Mouse (Mus musculus) limb, embryonic 13.5 days (tissue): ENCODE data around the gene Fbln1. TPM values are rescaled to one million over a fixed set of nuclear protein-coding genes. Genes with fewer than 3 reads are reported as not detected.

Source experiments
- ATAC-seq: fragments of 200-750 bp; cut with Nextera tagmentation; 2 replicates; pipeline ENCODE4 v1.8.0; 2017; ENCODE audit warnings: low read depth, moderate number of reproducible peaks, moderate TSS enrichment; ENCODE audit not compliant: low FRiP score
- H3K27ac ChIP-seq: fragments of 300-500 bp; sonication (generic); 2 replicates; pipeline ENCODE4 v1.5.1; 2015; ENCODE audit warnings: inconsistent platforms, mild to moderate bottlenecking, moderate library complexity
- H3K27me3 ChIP-seq: fragments of 300-500 bp; sonication (generic); 2 replicates; pipeline ENCODE4 v1.6.1; 2015; ENCODE audit warnings: mild to moderate bottlenecking, inconsistent platforms
- H3K36me3 ChIP-seq: fragments of 300-500 bp; sonication (generic); 2 replicates; pipeline ENCODE4 v1.6.1; 2015; ENCODE audit warnings: inconsistent platforms, mild to moderate bottlenecking, moderate library complexity
- H3K4me1 ChIP-seq: fragments of 300-500 bp; sonication (generic); 2 replicates; pipeline ENCODE4 v1.6.1; 2015; ENCODE audit warnings: inconsistent platforms
- H3K4me2 ChIP-seq: fragments of 300-500 bp; sonication (generic); replicated peaks from 2 replicates; pipeline ENCODE4 v1.6.1; 2015; ENCODE audit warnings: inconsistent platforms, mild to moderate bottlenecking, moderate library complexity
- H3K4me3 ChIP-seq: fragments of 300-500 bp; sonication (generic); 2 replicates; pipeline ENCODE4 v1.5.1; 2015; ENCODE audit warnings: moderate library complexity, mild to moderate bottlenecking, inconsistent platforms
- H3K9ac ChIP-seq: fragments of 300-500 bp; sonication (generic); 2 replicates; pipeline ENCODE4 v1.6.1; 2015; ENCODE audit warnings: mild to moderate bottlenecking, inconsistent platforms
- H3K9me3 ChIP-seq: fragments of 300-500 bp; sonication (generic); 2 replicates; pipeline ENCODE4 v1.6.1; 2016; ENCODE audit warnings: inconsistent platforms
- WGBS: fragments of 180-500 bp; shearing (Covaris S2); methylation state at CpG from one replicate; pipeline ENCODE4 v1.1.7; 2015; 5-methylcytosine and 5-hydroxymethylcytosine counted together
- polyA plus RNA-seq: library from polyadenylated mRNA; unstranded; fragments of >200 nt; fragmentation: Nextera tagmentation; extraction: Ambion mirVana; gene quantifications from 2 replicates; pipeline ENCODE4 v1.2.1, GENCODE M21; 2015

Fbln1 gene
- polyA plus RNA-seq, 1 experiment from 2014 or later: 232 TPM

- Histone ChIP-seq H3K9ac (no peak overlapping the region), H3K9me3 (no peaks in the 10 kb centered on the region), H3K4me2 (no peak overlapping the region), H3K4me3 (no peak overlapping the region), H3K4me1 (0 out of 2 replicates have a peak, but pooled peaks cover 3% of the 10 kb centered on the region), H3K36me3 (peaks cover 93% of the 10 kb centered on the region), H3K27ac (no peak overlapping the region), H3K27me3 (no peaks in the 10 kb centered on the region)
- WGBS: 92% methylated on average over 13 of the region's 13 CpGs
- no peak for ATAC-seq
Observed at GRCm38 (mm10) chr15:85229960-85230535, 24.3 kb downstream of the Fbln1 start.

GRCm38 (mm10) chr15:85230613-85231012 lies 24.9 kb downstream of the Fbln1 start:
- no peak overlapping the region for H3K4me2 ChIP-seq
- no peaks in the 10 kb centered on the region for H3K27me3 ChIP-seq
- H3K9ac ChIP-seq: no peak overlapping the region
- H3K9me3 ChIP-seq: no peaks in the 10 kb centered on the region
- peaks cover 95% of the 10 kb centered on the region for H3K36me3 ChIP-seq
- 0 out of 2 replicates have a peak, but pooled peaks cover 3% of the 10 kb centered on the region for H3K4me1 ChIP-seq
- no peak overlapping the region for H3K27ac ChIP-seq
- WGBS: 90% methylated on average over 14 of the region's 14 CpGs
- H3K4me3 ChIP-seq: no peak overlapping the region
- ATAC-seq: no peak

GRCm38 (mm10) chr15:85231443-85232255 lies 25.9 kb downstream of the Fbln1 start:
- no peak overlapping the region for H3K4me2 ChIP-seq
- no peak overlapping the region for H3K27ac ChIP-seq
- H3K4me1 ChIP-seq: 0 out of 2 replicates have a peak, but pooled peaks cover 3% of the 10 kb centered on the region
- H3K9me3 ChIP-seq: no peaks in the 10 kb centered on the region
- peaks cover 93% of the 10 kb centered on the region for H3K36me3 ChIP-seq
- 84% methylated on average over 13 of the region's 13 CpGs for WGBS
- no peak overlapping the region for H3K9ac ChIP-seq
- no peaks in the 10 kb centered on the region for H3K27me3 ChIP-seq
- H3K4me3 ChIP-seq: no peak overlapping the region
- peak; percentile 67; the same call in 1 of the 2 replicates for ATAC-seq

GRCm38 (mm10) chr15:85232256-85232535 lies 26.4 kb downstream of the Fbln1 start:
- Histone ChIP-seq H3K36me3 (peaks cover 93% of the 10 kb centered on the region), H3K9me3 (no peaks in the 10 kb centered on the region), H3K27me3 (no peaks in the 10 kb centered on the region), H3K9ac (no peak overlapping the region), H3K4me2 (no peak overlapping the region), H3K4me3 (no peak overlapping the region), H3K27ac (no peak overlapping the region), H3K4me1 (0 out of 2 replicates have a peak, but pooled peaks cover 3% of the 10 kb centered on the region)
- WGBS: 81% methylated on average over 4 of the region's 4 CpGs
- ATAC-seq: no peak

GRCm38 (mm10) chr15:85232543-85233250 lies 26.9 kb downstream of the Fbln1 start:
- 94% methylated on average over 25 of the region's 25 CpGs for WGBS
- no peak overlapping the region for H3K4me3 ChIP-seq
- H3K9ac ChIP-seq: no peak overlapping the region
- H3K27ac ChIP-seq: no peak overlapping the region
- H3K27me3 ChIP-seq: no peaks in the 10 kb centered on the region
- H3K9me3 ChIP-seq: no peaks in the 10 kb centered on the region
- ATAC-seq: no peak
- H3K4me2 ChIP-seq: no peak overlapping the region
- H3K4me1 ChIP-seq: 0 out of 2 replicates have a peak, but pooled peaks cover 3% of the 10 kb centered on the region
- peaks cover 94% of the 10 kb centered on the region for H3K36me3 ChIP-seq

- Histone ChIP-seq H3K27ac (no peak overlapping the region), H3K4me3 (no peak overlapping the region), H3K27me3 (no peaks in the 10 kb centered on the region), H3K9me3 (no peaks in the 10 kb centered on the region), H3K4me2 (no peak overlapping the region), H3K36me3 (peaks cover 94% of the 10 kb centered on the region), H3K9ac (no peak overlapping the region), H3K4me1 (0 out of 2 replicates have a peak, but pooled peaks cover 3% of the 10 kb centered on the region)
- 76% methylated on average over 4 of the region's 4 CpGs for WGBS
- no peak for ATAC-seq
Observed at GRCm38 (mm10) chr15:85233251-85233611, 27.5 kb downstream of the Fbln1 start.

- ATAC-seq: peak; percentile 30; the same call in 1 of the 2 replicates
- Histone ChIP-seq H3K4me2 (no peak overlapping the region), H3K9me3 (no peaks in the 10 kb centered on the region), H3K36me3 (peaks cover 94% of the 10 kb centered on the region), H3K27me3 (no peaks in the 10 kb centered on the region), H3K27ac (no peak overlapping the region), H3K4me3 (no peak overlapping the region), H3K9ac (no peak overlapping the region), H3K4me1 (0 out of 2 replicates have a peak, but pooled peaks cover 3% of the 10 kb centered on the region)
- WGBS: 84% methylated on average over 4 of the region's 4 CpGs
Observed at GRCm38 (mm10) chr15:85233690-85234089, 27.9 kb downstream of the Fbln1 start.

GRCm38 (mm10) chr15:85238821-85239745 lies 33.3 kb downstream of the Fbln1 start:
- Histone ChIP-seq H3K4me3 (no peak overlapping the region), H3K4me2 (no peak overlapping the region), H3K9me3 (no peaks in the 10 kb centered on the region), H3K27me3 (no peaks in the 10 kb centered on the region), H3K4me1 (no peaks in the 10 kb centered on the region), H3K9ac (no peak overlapping the region), H3K27ac (no peak overlapping the region), H3K36me3 (peaks cover 96% of the 10 kb centered on the region)
- 93% methylated on average over 22 of the region's 22 CpGs for WGBS
- ATAC-seq: no peak

- WGBS: 95% methylated on average over 4 of the region's 4 CpGs
- no peak overlapping the region for H3K4me2 ChIP-seq
- H3K27ac ChIP-seq: no peak overlapping the region
- no peaks in the 10 kb centered on the region for H3K4me1 ChIP-seq
- no peak overlapping the region for H3K9ac ChIP-seq
- H3K27me3 ChIP-seq: no peaks in the 10 kb centered on the region
- H3K36me3 ChIP-seq: peaks cover 98% of the 10 kb centered on the region
- no peak overlapping the region for H3K4me3 ChIP-seq
- H3K9me3 ChIP-seq: no peaks in the 10 kb centered on the region
- ATAC-seq: no peak
Observed at GRCm38 (mm10) chr15:85240086-85240485, 34.3 kb downstream of the Fbln1 start.

- Histone ChIP-seq H3K4me2 (no peak overlapping the region), H3K27ac (no peak overlapping the region), H3K36me3 (peaks cover 100% of the 10 kb centered on the region), H3K9ac (no peak overlapping the region), H3K4me3 (no peak overlapping the region), H3K27me3 (no peaks in the 10 kb centered on the region), H3K9me3 (no peaks in the 10 kb centered on the region), H3K4me1 (no peaks in the 10 kb centered on the region)
- WGBS: 95% methylated on average over 7 of the region's 7 CpGs
- no peak for ATAC-seq
Observed at GRCm38 (mm10) chr15:85241856-85242255, 36.1 kb downstream of the Fbln1 start.

GRCm38 (mm10) chr15:85244414-85245161 lies 38.8 kb downstream of the Fbln1 start:
- peaks cover 88% of the 10 kb centered on the region for H3K36me3 ChIP-seq
- ATAC-seq: no peak
- no peak overlapping the region for H3K4me3 ChIP-seq
- no peaks in the 10 kb centered on the region for H3K4me1 ChIP-seq
- WGBS: 92% methylated on average over 13 of the region's 13 CpGs
- H3K9me3 ChIP-seq: no peaks in the 10 kb centered on the region
- H3K4me2 ChIP-seq: no peak overlapping the region
- H3K9ac ChIP-seq: no peak overlapping the region
- H3K27ac ChIP-seq: no peak overlapping the region
- H3K27me3 ChIP-seq: no peaks in the 10 kb centered on the region
